Mouse (Mus musculus) ES-Bruce4 (cell line): ENCODE results near the gene Kit. TPM values are rescaled to one million over a fixed set of nuclear protein-coding genes. Genes with fewer than 3 reads are reported as not detected.

Experiments used
- H3K27ac ChIP-seq: 2 replicates; pipeline ENCODE4 v1.5.1; 2012; ENCODE audit warnings: low read length, inconsistent platforms; ENCODE audit not compliant: insufficient read depth
- H3K27me3 ChIP-seq: 2 replicates; pipeline ENCODE4 v1.6.1; 2012; ENCODE audit warnings: mild to moderate bottlenecking, low read length, inconsistent platforms; ENCODE audit not compliant: control insufficient read depth, poor library complexity, insufficient read depth, severe bottlenecking
- H3K36me3 ChIP-seq: 2 replicates; pipeline ENCODE4 v1.6.1; 2012; ENCODE audit warnings: inconsistent platforms, mild to moderate bottlenecking, low read length, moderate library complexity; ENCODE audit not compliant: control insufficient read depth, poor library complexity, insufficient read depth, severe bottlenecking
- H3K4me1 ChIP-seq: one replicate; pipeline ENCODE4 v1.8.1; 2011; ENCODE audit warnings: low read length; ENCODE audit not compliant: control insufficient read depth, insufficient read depth
- H3K4me3 ChIP-seq: 2 replicates; pipeline ENCODE4 v1.5.1; 2011; ENCODE audit warnings: low read depth, mild to moderate bottlenecking, low read length
- H3K9ac ChIP-seq: 2 replicates; pipeline ENCODE4 v1.6.1; 2012; ENCODE audit warnings: low read depth, mild to moderate bottlenecking, inconsistent platforms; ENCODE audit not compliant: poor library complexity, severe bottlenecking
- H3K9me3 ChIP-seq: replicated peaks from 2 replicates; pipeline ENCODE4 v1.6.1; 2012; ENCODE audit warnings: mild to moderate bottlenecking, low read length, inconsistent platforms; ENCODE audit not compliant: control insufficient read depth, poor library complexity, insufficient read depth, severe bottlenecking
- CTCF ChIP-seq: IDR thresholded peaks from one replicate; pipeline ENCODE4 v1.8.1; 2011; ENCODE audit warnings: low read depth, low read length
- EP300 ChIP-seq: IDR thresholded peaks from 2 replicates; pipeline ENCODE4 v1.6.1; 2011; ENCODE audit warnings: low read depth, low read length; ENCODE audit not compliant: insufficient read depth
- POLR2A ChIP-seq: IDR thresholded peaks from one replicate; pipeline ENCODE4 v1.8.1; 2011; ENCODE audit warnings: low read length; ENCODE audit not compliant: insufficient read depth
- polyA plus RNA-seq: library from polyadenylated mRNA; stranded (reverse); fragments of >200 nt; gene quantifications from 2 replicates; pipeline ENCODE4 v1.2.4, GENCODE M21; 2011; ENCODE audit warnings: low read depth; ENCODE audit not compliant: missing spikeins, insufficient read depth, insufficient read length

Gene Kit
- polyA plus RNA-seq, 1 experiment: 36.4 TPM

- H3K9me3 ChIP-seq: no peaks in the 10 kb centered on the region
- no peak overlapping the region for H3K27ac ChIP-seq
- TF ChIP-seq EP300 (no peak), POLR2A (no peak), CTCF (no peak)
- peaks cover 3% of the 10 kb centered on the region for H3K4me1 ChIP-seq
- H3K9ac ChIP-seq: no peak overlapping the region
- no peak overlapping the region for H3K4me3 ChIP-seq
- no peaks in the 10 kb centered on the region for H3K27me3 ChIP-seq
- no peaks in the 10 kb centered on the region for H3K36me3 ChIP-seq
These were observed 20.6 kb downstream of the Kit start for GRCm38 (mm10) chr5:75595319-75595718.

GRCm38 (mm10) chr5:75596211-75596610 is 21.5 kb downstream of the Kit start:
- no peak overlapping the region for H3K27ac ChIP-seq
- TF ChIP-seq POLR2A (no peak), EP300 (no peak), CTCF (no peak)
- no peak overlapping the region for H3K9ac ChIP-seq
- peaks cover 4% of the 10 kb centered on the region for H3K4me1 ChIP-seq
- H3K27me3 ChIP-seq: no peaks in the 10 kb centered on the region
- H3K9me3 ChIP-seq: no peaks in the 10 kb centered on the region
- no peaks in the 10 kb centered on the region for H3K36me3 ChIP-seq
- H3K4me3 ChIP-seq: no peak overlapping the region

DNA sequence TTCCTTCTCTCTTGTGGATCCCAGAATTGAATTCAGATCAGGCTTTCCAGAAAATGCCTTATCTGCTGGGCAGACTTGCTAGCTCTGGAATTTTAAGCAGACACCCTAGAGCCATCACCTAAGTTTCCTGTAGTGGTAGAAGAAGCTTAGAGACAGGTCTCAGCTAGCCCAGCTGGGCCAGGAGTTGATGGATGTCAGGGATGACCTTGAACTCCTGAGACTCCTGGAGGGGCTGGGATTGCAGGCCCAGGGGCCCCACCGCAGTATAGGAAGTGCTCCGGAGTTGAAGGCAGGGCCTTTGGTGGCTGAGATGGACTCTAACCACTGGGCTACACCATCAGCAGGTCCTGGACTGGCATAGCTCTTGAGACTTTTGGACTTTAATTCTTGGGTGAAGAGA is 22.6 kb downstream of the Kit start:
- no peak for TF ChIP-seq POLR2A
- TF ChIP-seq CTCF: no peak
- 0 out of 2 replicates have a peak, but pooled peaks have one; percentile 21 for TF ChIP-seq EP300
- Histone ChIP-seq H3K27me3 (no peaks in the 10 kb centered on the region), H3K4me1 (peaks cover 4% of the 10 kb centered on the region), H3K27ac (no peak overlapping the region), H3K4me3 (no peak overlapping the region), H3K9me3 (no peaks in the 10 kb centered on the region), H3K36me3 (no peaks in the 10 kb centered on the region), H3K9ac (no peak overlapping the region)

GRCm38 (mm10) chr5:75598491-75598890 is 23.8 kb downstream of the Kit start:
- Histone ChIP-seq H3K4me3 (no peak overlapping the region), H3K4me1 (peaks cover 5% of the 10 kb centered on the region), H3K27ac (no peak overlapping the region), H3K9me3 (no peaks in the 10 kb centered on the region), H3K27me3 (no peaks in the 10 kb centered on the region), H3K36me3 (no peaks in the 10 kb centered on the region), H3K9ac (no peak overlapping the region)
- TF ChIP-seq CTCF: no peak
- no peak for TF ChIP-seq EP300
- TF ChIP-seq POLR2A: no peak

GRCm38 (mm10) chr5:75599991-75600390 is 25.3 kb downstream of the Kit start:
- Histone ChIP-seq H3K4me1 (peaks cover 5% of the 10 kb centered on the region), H3K27ac (peak overlapping the region; percentile 71), H3K36me3 (no peaks in the 10 kb centered on the region), H3K9me3 (no peaks in the 10 kb centered on the region), H3K4me3 (no peak overlapping the region), H3K27me3 (no peaks in the 10 kb centered on the region), H3K9ac (no peak overlapping the region)
- no peak for TF ChIP-seq CTCF
- TF ChIP-seq POLR2A: no peak
- TF ChIP-seq EP300: no peak

- Histone ChIP-seq H3K27me3 (no peaks in the 10 kb centered on the region), H3K27ac (no peak overlapping the region), H3K36me3 (no peaks in the 10 kb centered on the region), H3K9me3 (no peaks in the 10 kb centered on the region), H3K9ac (no peak overlapping the region), H3K4me1 (peaks cover 3% of the 10 kb centered on the region), H3K4me3 (no peak overlapping the region)
- no peak for TF ChIP-seq EP300
These were observed 29.5 kb downstream of the Kit start for GRCm38 (mm10) chr5:75604238-75604637.

GRCm38 (mm10) chr5:75606898-75607297 is 32.2 kb downstream of the Kit start:
- Histone ChIP-seq H3K4me3 (no peak overlapping the region), H3K9ac (no peak overlapping the region), H3K27me3 (no peaks in the 10 kb centered on the region), H3K27ac (no peak overlapping the region), H3K36me3 (peaks cover 4% of the 10 kb centered on the region), H3K9me3 (no peaks in the 10 kb centered on the region), H3K4me1 (peaks cover 1% of the 10 kb centered on the region)
- TF ChIP-seq CTCF: no peak
